Mouse (Mus musculus) gonadal fat pad, adult 2 months (tissue): Measurements from ENCODE around the gene Pxdc1. TPM values are rescaled to one million over a fixed set of nuclear protein-coding genes. Genes with fewer than 3 reads are reported as not detected.

Experiments used
- DNase-seq: peaks from one replicate; pipeline ENCODE4 v3.0.0-alpha.2; 2012; ENCODE audit warnings: low read depth
- polyA plus RNA-seq: library from polyadenylated mRNA; depleted of rRNA; stranded (reverse); fragments of >200 nt; gene quantifications from 2 replicates; pipeline ENCODE4 v1.2.3, GENCODE M21; 2012; rRNA removed

Gene Pxdc1
- 15.1 and 24.5 TPM in 2 replicates for polyA plus RNA-seq

DNA sequence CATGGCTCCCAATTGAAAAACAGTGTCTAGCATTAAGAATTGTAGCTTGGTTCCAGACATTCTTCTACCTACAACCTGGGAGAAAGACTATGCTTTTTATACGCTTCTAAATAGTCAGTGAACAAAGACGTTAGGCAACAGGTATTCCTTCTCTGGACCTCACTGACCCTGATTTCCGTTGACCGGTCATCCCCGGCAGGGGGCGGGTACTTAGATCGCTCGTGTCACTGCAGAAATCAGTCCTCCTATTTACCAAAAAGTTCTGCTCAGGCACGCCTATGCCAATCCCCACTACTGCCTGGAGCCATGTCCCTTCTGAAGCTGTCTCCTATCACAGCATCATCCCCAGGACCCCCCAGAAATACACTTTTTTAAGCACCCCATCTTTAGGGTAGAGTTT, at the start of gene Pxdc1:
Gene Pxdc1, minus strand, starts transcription at position 96 of the 400 bp plus-strand sequence.
- DNase-seq, result no peak

DNA sequence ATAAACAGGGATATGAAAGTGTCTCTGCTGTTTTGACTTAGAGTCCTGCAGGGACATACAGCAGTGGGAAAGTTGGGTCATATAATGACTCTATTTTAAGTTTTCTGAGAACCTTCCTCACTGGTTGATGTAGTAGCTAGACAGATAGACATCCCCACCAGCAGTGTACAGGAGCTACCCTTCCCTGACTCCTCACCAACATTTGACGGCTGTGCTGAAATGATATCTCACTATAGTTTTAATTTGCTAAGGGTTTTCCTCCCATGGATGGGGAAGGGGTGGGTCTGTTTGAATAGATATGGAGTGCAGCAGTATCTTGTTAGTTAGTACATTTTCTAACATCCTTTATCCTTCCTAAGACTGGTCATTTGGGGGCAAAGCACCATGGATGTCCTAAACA, 47.3 kb upstream of the Pxdc1 start:
- DNase-seq, result no peak

- DNase-seq, result no peak
Measured at GRCm38 (mm10) chr13:34700091-34700490, 46.8 kb upstream of the Pxdc1 start.

DNA sequence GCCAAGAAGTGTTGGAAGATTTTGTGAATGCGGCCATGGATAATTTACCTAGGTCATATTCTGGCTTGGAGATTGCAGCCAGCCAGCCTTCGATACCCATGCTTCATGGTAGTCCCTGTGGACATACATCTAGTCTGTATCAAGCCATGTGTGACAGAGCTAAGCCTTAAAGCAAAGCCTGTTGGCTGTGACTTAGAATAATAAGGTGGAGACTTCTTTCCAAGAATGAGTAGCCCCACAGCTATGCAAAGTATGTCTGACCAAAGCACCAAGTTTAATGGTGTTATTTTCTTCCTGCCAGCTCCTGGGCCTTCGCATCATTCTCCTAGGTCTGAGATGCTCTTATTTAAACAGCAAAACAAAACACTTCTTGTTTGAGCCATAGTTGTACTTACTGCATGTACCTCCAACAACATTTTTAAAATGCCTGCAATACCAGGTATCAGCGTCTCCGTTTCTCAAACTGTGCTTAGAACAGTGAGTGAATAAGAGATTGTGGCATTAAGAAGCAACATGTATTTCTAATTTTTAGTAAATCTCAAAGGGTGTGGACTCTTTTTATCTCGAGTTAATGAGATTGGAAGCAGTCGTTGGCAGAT, 43.5 kb upstream of the Pxdc1 start:
- DNase-seq, result no peak

GRCm38 (mm10) chr13:34693111-34693510, 39.8 kb upstream of the Pxdc1 start:
- DNase-seq, result no peak

DNA sequence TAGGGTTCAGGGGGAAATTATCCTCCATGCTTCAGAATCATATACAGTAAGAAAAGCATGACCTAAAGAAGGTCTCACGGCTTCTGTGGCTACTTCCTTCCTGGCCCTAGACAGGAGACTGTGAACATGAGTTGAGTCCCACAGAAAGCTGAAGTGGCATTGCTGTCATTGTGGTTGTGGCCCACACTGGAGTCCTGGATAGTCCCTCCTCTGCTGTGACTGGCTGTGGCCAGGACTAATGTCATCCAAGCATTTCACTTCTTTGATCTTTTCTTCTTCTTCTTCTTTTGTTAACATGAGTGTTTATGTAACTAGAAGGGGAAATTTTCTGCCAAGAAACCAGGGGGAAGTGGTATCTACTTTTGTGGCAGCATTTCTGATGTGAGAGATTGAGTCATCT, 37.8 kb upstream of the Pxdc1 start:
- no peak for DNase-seq

GRCm38 (mm10) chr13:34685008-34685765, 31.9 kb upstream of the Pxdc1 start:
- no peak for DNase-seq

- no peak for DNase-seq
Measured at GRCm38 (mm10) chr13:34683762-34684488, 30.6 kb upstream of the Pxdc1 start.

DNA sequence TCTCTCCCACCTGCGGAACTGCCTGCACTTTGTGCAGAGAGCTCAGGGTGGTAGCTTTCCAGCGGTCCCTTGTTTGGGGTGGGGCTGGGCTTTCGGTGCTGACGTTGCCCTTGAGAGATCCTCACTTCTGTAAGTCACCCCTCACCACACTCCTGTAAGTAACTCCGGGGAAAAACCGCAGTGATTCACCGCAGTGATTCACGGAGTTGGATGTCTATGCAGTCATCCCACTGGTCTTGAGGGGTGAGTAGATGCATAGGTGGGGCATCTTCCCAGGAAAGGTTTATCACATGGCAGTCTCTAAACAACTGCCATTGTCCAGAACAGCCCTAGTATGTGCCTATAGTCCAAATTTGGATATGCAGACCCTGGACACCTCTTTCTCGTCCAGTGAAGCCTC, 30.0 kb upstream of the Pxdc1 start:
- no peak for DNase-seq

DNA sequence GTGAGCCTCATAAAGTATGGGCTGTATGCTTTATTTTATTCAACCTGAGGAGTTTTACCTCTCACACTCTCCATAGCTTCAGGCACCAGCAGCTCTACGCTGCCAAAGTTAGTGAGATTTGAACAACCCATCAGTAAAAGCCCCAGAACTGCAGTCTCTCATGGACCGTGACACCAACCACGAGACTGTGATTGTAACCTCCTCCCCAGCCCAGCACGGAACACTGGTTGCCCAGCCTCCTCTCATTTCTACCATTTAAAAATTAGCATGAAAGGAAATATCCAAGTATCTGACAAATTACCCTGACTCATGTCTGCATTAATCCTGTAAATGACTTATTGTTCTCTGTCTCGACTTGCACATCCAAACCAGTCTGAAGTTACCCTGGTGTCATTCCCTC, 23.2 kb upstream of the Pxdc1 start:
- no peak for DNase-seq

GRCm38 (mm10) chr13:34675847-34676383, 22.6 kb upstream of the Pxdc1 start:
- no peak for DNase-seq

DNA sequence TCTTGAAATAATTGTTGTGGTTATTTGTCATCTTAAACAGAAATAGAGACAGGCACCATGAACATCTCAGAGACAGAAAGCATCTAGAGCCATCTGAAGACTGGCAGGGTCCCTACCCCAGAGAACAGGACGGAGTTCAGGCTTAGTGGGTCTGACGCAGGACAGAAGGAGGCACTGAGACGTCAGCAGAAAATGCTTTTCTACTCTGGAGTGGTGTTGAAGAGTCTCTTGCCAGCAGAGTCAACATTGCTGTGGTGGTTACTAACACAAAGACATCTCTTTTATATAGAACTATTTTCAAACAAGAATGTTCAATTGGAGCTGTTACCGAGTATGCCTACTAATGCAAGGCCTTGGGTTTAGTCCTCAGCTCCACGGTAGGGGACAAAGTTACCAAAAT, 20.1 kb upstream of the Pxdc1 start:
- no peak for DNase-seq

DNA sequence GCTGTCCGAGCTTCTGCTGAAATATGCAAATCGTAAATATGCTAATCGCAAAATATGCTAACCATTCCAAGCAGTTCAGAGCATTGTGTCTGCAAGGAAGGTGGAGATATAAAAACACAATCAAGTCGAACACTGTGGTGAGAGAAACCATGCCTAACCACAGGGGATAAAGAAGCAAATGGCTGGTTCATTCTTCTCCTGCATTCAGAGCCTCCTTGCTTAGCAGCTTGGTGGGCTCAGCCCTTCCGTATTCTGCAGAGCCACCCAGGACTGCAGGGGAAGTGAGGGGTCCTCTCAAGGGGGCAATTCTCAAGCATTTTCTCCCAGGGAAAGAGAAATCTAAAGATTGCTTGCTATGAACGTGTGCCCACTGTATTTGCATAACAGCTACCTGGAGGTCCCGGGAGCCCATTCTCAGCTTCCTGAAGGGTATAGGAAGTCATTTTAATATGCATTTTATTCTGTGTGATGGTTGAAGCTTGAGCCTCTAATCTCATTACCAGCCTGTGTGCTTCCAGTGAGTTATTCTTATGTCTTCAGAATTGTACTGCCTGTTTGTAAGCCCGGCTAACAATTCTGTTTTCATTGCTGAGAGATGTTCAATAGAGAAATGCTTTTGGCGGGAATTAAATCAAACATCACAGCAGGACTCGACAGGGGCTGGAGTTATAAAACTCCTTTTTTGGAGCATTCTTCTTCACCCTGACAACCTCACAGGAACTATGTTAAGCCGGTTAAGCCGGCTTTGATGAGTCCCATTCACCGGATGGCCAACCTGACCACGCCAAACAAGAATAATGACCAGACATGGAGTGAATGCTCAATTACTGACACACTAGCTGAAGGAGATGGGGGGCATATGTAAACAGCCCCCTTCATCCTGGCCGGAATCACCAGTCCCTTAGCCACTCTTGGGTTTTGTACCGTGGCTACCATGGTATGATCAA, 16.9 kb upstream of the Pxdc1 start:
- DNase-seq, result no peak

- no peak for DNase-seq
Measured at GRCm38 (mm10) chr13:34667197-34667596, 13.9 kb upstream of the Pxdc1 start.

DNA sequence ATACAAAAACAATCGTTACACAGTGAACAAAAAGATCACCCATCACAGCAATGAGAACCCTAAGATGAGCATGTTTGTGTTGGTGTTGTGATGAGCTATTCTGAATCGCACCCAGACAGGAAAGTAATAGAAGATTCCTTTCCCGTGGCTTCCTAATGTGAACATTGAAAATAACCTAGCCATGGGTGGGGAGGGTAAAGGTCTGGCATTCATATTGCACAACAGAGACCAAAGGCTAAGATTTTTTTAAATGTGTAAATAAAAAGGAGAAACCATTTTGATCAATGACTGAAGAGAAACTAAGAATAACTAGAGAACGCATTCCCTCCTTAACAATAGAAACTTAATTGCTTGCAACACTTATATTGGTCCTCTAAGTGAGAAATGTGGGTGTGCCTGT, 11.8 kb upstream of the Pxdc1 start:
- DNase-seq, result no peak

- no peak for DNase-seq
Measured at GRCm38 (mm10) chr13:34663762-34664161, 10.5 kb upstream of the Pxdc1 start.

DNA sequence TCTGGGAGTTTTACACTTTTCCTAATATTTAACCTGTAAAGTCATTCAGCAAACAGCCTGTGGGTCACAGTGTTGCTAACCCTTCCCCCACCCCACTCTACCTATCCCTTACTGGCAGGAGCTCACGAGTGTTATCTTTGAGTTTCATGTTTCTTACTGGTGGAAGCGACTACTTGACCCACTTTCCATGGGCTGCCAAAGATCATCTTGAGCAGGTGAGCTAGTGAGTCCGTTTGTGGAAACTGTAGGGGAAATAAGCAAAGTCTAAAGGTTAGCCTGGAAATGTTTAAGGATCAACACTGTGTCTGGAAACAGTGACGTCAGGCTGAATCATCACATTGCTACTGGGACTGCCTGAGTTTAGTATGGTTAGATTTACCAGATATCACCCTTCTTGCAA, 6.2 kb upstream of the Pxdc1 start:
- no peak for DNase-seq

GRCm38 (mm10) chr13:34656351-34656750, 3.1 kb upstream of the Pxdc1 start:
- DNase-seq, result no peak

DNA sequence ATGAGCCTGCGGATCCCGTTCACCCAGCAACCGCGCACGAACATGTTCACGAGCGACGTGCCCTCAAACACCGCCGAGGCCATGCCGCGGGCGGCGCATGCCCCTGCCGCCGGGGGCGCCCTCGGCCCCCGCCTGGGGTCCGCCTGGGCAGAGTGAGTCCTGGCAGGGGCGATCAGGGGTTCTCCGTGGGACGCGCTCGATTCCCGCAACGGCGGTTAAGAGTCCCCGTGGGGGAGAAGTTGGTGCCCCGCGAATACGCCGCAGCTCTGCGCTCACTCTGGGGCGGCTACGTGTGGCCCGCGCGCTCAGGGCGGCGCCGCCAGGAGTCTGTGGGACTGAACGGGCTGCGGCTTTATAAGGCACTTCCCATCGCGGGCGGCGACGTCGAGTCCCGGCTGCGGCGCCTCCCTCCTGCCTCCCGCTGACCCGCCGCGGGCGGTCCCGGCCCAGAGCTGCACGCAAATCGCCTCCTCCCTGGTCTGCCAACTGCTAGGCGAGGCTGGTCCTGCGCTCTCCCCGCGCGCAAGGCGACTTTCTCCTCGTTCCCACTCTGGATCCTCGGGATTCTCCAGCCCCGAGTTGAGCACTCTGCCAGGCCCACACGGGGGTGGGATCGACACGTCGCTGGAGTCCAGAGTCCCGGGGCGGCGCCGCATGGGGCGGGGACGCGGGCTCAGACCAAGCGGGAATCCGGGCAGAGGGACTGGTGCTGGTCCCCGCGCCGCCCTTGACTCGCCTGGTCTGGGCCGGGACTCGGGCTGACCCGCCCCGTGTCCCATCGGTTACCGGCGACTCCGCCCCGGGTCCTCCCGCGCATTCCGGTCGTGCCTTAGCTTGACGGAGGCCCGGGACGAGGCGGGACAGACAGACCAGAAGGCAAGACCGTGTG, 689 bp downstream of the Pxdc1 start:
- no peak for DNase-seq

DNA sequence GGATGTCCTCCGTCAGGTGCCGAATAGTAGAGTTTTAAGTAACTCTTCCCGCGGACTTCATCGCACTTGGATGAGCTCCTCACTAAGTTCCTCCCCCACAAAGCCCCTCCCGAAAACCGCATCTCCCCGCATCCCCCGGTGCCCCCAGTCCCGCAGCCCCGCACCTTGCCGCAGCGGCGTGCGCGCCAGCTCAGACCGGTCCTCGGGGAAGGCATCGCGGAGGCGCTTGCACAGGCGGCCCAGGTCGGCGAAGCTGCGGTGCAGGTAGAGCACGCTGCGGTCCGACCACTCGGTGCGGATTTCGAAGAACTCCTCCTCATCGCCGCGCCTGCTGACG, 1.3 kb downstream of the Pxdc1 start:
- no peak for DNase-seq
